Mouse (Mus musculus): Measurements from ENCODE around the gene Tnpo3.

- TF ChIP-seq CTCF (conservative IDR thresholded peaks at IDR 0.05; ENCODE audit: low read length) (no peak), POU5F1 (IDR thresholded peaks at IDR 0.05; ENCODE audit: borderline replicate concordance, low read length) (no peak)
These were observed 12.6 kb upstream of the Tnpo3 start for GRCm38 (mm10) chr6:29622273-29622672.

Measured in E14TG2a.4 (cell line).